Mouse (Mus musculus) cerebellum, adult 2 months (tissue): ENCODE results near the gene Zbtb5. TPM values are rescaled to one million over a fixed set of nuclear protein-coding genes. Genes with fewer than 3 reads are reported as not detected.
"Not testable (repeated sequence)": the region's sequence is repeated elsewhere in the genome, so short reads cannot be mapped to it uniquely, and the experiment has no call there.

Experiments used
- DNase-seq, 2 experiments: peaks; one replicate each; pipeline ENCODE4 v3.0.0; 2021
- H3K27ac ChIP-seq: fragments of 200-500 bp; 2 replicates; pipeline ENCODE4 v1.5.1; 2012; ENCODE audit warnings: low read length, control low read depth, inconsistent platforms; ENCODE audit not compliant: insufficient read depth
- H3K27me3 ChIP-seq: fragments of 200-500 bp; 2 replicates; pipeline ENCODE4 v1.6.1; 2012; ENCODE audit warnings: inconsistent platforms, mild to moderate bottlenecking, low read length, moderate library complexity; ENCODE audit not compliant: control insufficient read depth, insufficient read depth
- H3K4me1 ChIP-seq: fragments of 200-500 bp; 2 replicates; pipeline ENCODE4 v1.6.1; 2011; ENCODE audit warnings: low read length; ENCODE audit not compliant: control insufficient read depth, insufficient read depth
- H3K4me3 ChIP-seq: fragments of 200-500 bp; replicated peaks from 2 replicates; pipeline ENCODE3; 2011; ENCODE audit warnings: mild to moderate bottlenecking, low read depth, low read length, control low read depth; ENCODE audit not compliant: insufficient read depth
- CTCF ChIP-seq: fragments of 200-500 bp; IDR thresholded peaks from 2 replicates; pipeline ENCODE4 v1.5.1; 2011; ENCODE audit warnings: low read depth, mild to moderate bottlenecking, control low read depth, low read length, moderate library complexity, borderline replicate concordance; ENCODE audit not compliant: insufficient read depth
- POLR2A ChIP-seq: fragments of 200-500 bp; IDR thresholded peaks from 2 replicates; pipeline ENCODE4 v1.6.1; 2011; ENCODE audit warnings: low read length, control low read depth, borderline replicate concordance; ENCODE audit not compliant: insufficient read depth
- WGBS: fragments of 180-500 bp; shearing (Covaris S2); methylation state at CpG from one replicate; pipeline ENCODE4 v1.1.7; 2018; 5-methylcytosine and 5-hydroxymethylcytosine counted together
- polyA plus RNA-seq: library from polyadenylated mRNA; depleted of rRNA; stranded (reverse); fragments of >200 nt; gene quantifications from 2 replicates; pipeline ENCODE4 v1.2.3, GENCODE M21; 2012; rRNA removed

Zbtb5 gene
- polyA plus RNA-seq, result 9.8 and 11.4 TPM in 2 replicates

DNA sequence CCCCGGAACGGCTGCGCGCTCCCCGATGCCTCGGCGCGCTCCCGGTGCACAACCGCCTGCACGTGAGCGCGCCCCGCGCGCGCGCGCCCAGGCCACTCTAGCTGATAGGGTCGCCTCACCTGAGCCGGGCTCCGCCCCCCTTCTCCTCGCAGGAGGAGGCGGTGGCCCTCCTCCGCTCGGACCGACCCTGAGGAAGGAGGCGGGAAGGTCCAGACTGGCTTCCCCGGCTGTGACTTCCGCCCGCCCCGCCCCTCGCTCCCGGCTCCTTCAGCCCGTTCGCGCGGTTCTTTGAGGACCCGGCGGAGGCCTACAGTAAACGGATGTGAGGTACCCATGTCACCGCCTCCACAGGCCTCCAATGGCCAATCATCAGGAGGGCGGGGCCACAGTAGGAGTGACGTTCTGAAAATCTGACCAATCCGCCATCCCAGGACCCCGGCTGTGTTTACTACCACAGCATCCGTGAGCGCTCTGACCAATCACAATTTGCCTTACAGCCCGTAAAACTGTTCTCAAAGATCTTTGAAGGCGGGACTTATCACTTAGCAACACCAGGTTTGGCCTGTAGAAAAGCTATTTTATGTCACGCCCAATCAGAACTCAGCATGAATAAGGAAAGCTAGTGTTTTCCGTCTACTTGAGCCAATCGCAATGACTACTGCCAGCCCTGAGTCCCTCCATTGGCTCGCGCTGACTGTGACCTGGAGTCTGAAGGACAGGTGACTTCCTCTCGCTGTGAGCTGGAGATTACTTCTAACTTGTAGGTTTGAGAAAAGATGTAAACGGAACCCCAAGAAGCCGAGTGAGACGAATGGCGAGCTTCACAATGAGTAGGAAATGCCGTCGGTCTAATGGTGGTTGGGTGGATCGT, at the start of gene Zbtb5:
TSS of gene Zbtb5 (minus strand) at position 308 of the 871 bp plus-strand sequence.
- Histone ChIP-seq H3K4me1 (peaks cover 8% of the 10 kb centered on the region; the same call in 1 of the 2 replicates), H3K27me3 (no peaks in the 10 kb centered on the region), H3K27ac (peak within 1 kb of the TSS; percentile 37), H3K4me3 (peak within 1 kb of the TSS; percentile 97)
- peak; percentile 100 for DNase-seq
- 1% methylated on average over 63 of the region's 63 CpGs for WGBS
- peak; percentile 82; the same call in 1 of the 2 replicates for TF ChIP-seq POLR2A
- no peak for TF ChIP-seq CTCF

GRCm38 (mm10) chr4:45055451-45055850, 43.2 kb upstream of the Zbtb5 start:
- DNase-seq, result peak; percentile 47 to 49
- 19% methylated on average over 8 of the region's 8 CpGs for WGBS
- Histone ChIP-seq H3K4me3 (no peak overlapping the region), H3K4me1 (peaks cover 17% of the 10 kb centered on the region), H3K27me3 (no peaks in the 10 kb centered on the region), H3K27ac (no peak overlapping the region)
- TF ChIP-seq CTCF (no peak), POLR2A (no peak)

GRCm38 (mm10) chr4:45054862-45055261, 42.6 kb upstream of the Zbtb5 start:
- TF ChIP-seq CTCF (peak; percentile 46; the same call in 1 of the 2 replicates), POLR2A (no peak)
- Histone ChIP-seq H3K27me3 (no peaks in the 10 kb centered on the region), H3K4me3 (no peak overlapping the region), H3K4me1 (peaks cover 17% of the 10 kb centered on the region), H3K27ac (no peak overlapping the region)
- WGBS, result 21% methylated on average over 3 of the region's 3 CpGs
- peak; percentile 17 to 23 for DNase-seq

DNA sequence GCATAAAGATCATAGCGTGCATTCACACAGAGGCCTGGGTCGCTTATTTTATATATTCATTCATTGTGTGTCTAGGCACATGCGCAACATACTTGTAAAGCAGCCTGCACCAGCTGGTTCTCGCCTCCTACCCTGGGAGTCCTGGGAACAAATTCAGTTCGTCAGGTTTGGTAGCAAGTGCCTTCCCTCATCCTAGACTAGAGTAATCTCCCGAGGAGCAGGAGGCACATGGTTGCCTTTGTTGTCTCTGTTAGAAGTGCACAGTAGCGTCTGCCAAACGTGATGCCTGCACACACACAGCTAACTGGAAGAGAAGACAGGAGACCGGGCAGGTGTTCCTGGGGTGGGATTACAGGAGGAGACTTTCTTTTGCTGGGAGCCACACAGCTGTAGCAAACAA, 35.7 kb upstream of the Zbtb5 start:
- DNase-seq, result no peak
- TF ChIP-seq CTCF, result no peak
- H3K4me3 ChIP-seq, result no peak overlapping the region
- 33% methylated on average over 9 of the region's 9 CpGs for WGBS
- H3K27me3 ChIP-seq, result no peaks in the 10 kb centered on the region
- no peaks in the 10 kb centered on the region for H3K4me1 ChIP-seq
- no peak overlapping the region for H3K27ac ChIP-seq

DNA sequence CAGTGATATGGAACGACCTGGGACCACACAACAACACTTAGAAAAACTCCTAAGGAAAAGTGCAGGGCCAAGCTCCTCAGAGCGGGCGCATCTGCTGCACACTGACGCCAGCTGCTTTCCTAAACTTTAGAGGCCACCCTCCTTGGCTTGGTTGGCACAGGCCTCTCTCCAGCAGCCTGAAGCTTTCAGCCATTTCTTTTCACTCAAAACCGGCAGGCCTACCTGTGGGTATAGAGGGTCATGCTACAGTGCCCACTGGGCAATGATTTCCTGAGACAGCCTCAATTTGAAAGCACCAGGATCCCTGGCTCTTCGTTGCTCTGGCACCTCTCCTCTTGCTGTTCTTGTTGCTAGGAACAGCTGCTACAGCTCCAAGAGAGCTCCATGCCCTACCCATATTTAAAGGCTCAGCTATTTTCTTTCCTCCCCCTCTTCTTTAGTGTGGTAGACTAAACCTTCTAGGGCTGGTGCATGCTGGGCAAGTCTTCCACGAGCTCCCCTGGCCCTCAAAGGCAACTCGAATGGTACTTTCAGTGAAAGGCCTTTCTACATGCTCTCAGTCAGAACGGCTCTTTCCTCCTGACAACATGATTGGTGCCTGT, 35.2 kb upstream of the Zbtb5 start:
- TF ChIP-seq CTCF (no peak), POLR2A (no peak)
- H3K4me3 ChIP-seq, result no peak overlapping the region
- H3K4me1 ChIP-seq, result no peaks in the 10 kb centered on the region
- WGBS, result 44% methylated on average over 9 of the region's 9 CpGs
- no peaks in the 10 kb centered on the region for H3K27me3 ChIP-seq
- H3K27ac ChIP-seq, result no peak overlapping the region
- DNase-seq, result no peak

GRCm38 (mm10) chr4:45046679-45047078, 34.5 kb upstream of the Zbtb5 start:
- Histone ChIP-seq H3K27me3 (no peaks in the 10 kb centered on the region), H3K4me3 (no peak overlapping the region), H3K27ac (no peak overlapping the region), H3K4me1 (no peaks in the 10 kb centered on the region)
- WGBS, result 74% methylated on average over 5 of the region's 5 CpGs
- DNase-seq, result no peak
- no peak for TF ChIP-seq CTCF
- TF ChIP-seq POLR2A, result no peak

DNA sequence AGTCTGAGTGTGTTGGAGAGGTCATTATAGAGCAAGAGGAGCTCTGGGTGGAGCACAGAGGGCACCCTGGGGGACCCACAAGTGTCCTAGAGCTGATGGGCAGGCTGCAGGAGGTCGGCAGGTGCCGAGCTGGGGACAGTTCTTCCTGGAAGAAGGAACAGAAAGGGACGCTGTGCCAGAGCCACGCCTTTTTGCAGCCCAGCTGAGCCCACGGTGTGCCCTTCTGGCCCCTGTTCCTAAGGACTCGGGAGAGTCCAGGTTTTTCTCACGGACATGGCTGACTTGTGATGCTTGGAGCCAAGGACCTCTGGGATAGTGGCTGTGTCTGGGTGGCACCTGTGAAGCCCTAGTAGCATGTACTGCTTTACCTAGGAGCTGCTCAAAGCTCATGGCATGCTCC, 28.6 kb upstream of the Zbtb5 start:
- no peaks in the 10 kb centered on the region for H3K27me3 ChIP-seq
- H3K27ac ChIP-seq, result no peak overlapping the region
- DNase-seq, result no peak
- WGBS, result 54% methylated on average over 7 of the region's 7 CpGs
- TF ChIP-seq POLR2A (no peak), CTCF (no peak)
- H3K4me1 ChIP-seq, result no peaks in the 10 kb centered on the region
- H3K4me3 ChIP-seq, result no peak overlapping the region

GRCm38 (mm10) chr4:45039546-45039945, 27.3 kb upstream of the Zbtb5 start:
- H3K4me3 ChIP-seq, H3K27me3 ChIP-seq, H3K27ac ChIP-seq, H3K4me1 ChIP-seq, DNase-seq: not testable (repeated sequence)
- 69% methylated on average over 7 of the region's 7 CpGs for WGBS

DNA sequence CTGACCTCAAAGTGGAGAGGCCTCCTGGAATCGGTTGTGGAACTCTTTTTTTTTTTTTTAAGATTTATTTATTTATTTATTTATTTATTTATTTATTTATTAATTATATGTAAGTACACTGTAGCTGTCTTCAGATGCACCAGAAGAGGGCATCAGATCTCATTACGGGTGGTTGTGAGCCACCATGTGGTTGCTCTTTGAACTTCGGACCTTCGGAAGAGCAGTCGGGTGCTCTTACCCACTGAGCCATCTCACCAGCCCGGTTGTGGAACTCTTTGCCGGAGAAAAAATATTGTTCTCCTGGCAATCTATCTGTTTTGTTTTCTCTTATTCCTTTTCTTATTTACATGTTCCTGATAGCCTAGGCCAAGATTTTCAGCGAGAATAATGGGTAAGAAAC, 26.7 kb upstream of the Zbtb5 start:
- WGBS, result 49% methylated on average over 8 of the region's 8 CpGs
- not testable (repeated sequence) for H3K27ac ChIP-seq, H3K4me1 ChIP-seq, H3K27me3 ChIP-seq, H3K4me3 ChIP-seq, DNase-seq
